Mouse (Mus musculus) naive thymus-derived CD4-positive, alpha-beta T cell, adult 5 months (primary cell): Measurements from ENCODE around the gene Gm20422. TPM values are rescaled to one million over a fixed set of nuclear protein-coding genes. Genes with fewer than 3 reads are reported as not detected.

Source experiments
- polyA plus RNA-seq: library from polyadenylated mRNA; unstranded; fragments of 100-300 nt; shearing (Covaris generic); gene quantifications from one replicate; pipeline ENCODE4 v1.2.1, GENCODE M21; 2017

Gene Gm20422
- polyA plus RNA-seq: 1.2 TPM

DNA sequence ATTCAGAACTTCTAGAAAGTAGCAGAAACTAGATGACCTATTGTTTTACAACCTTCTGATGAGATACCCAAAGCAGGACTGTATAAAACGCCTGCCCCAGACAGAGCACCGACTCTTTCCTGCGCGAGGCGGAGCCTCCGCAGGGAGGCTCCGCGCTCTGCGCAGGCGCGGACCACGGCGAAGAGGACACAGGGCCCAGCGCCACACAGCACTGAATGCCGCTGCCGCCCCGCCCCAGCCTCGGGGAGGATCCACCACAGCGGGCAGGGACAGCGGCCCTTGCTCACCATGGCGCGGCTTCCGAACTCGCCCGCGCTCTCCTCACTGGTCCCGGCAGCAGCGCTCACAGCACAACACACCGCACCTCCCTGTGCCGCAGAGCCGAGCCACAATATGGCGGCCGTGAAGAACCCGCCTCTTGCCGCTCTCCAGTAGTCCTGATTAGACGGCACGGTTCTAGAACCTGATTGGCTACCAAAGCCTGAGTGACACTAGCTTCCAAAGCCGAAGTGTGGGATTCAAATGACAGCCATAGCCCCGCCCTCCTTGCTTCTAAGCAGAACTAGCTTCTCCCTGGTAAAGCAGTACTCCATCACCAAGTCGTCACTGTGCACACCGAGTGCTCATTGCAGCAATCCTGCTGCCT lies at the start of gene Gm20422:
TSS of gene Gm20422 (minus strand) at position 384 of the 646 bp plus-strand sequence.

DNA sequence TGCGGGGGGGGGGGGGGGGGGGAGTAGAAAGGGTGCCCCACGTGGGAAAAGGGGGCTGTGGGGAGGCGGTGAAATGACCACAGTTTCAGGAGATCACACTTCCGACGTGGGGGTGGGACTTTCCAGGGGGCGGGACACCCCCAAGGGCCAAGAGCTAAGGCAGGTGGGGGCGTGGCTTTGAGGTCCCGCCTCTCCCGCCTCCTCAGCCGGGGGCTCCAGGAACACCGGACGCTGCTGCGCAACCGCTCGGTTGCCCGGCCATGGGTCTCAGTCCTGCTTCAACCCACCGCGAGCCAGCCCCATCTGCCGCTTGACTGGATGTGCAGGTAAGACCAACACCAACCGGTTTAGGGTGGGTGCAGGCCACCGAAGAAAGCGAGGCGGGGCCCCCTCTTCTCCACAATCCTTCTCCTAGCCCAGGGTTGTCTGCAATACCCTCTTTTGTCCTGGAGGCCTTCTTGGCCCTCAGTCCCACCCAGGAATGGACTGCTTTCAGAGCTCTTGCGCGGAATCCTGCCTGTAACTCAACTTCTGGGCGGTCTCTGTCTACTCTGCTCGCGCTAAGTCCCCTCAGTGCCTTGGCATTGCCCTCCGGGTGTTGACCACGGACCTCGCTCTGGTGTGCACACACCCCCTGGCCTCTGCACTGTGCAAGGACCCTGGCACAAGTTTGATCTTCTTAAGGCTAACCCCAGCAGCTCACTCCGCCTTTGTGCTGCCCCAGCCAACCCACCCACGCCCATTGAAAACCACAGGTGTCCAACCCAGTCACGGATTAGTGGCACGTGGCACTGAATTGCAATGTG lies 47.9 kb upstream of the Gm20422 start, which contains the start of gene Lpar2:
TSS of gene Lpar2 (plus strand) at position 44 of the 806 bp plus-strand sequence.

DNA sequence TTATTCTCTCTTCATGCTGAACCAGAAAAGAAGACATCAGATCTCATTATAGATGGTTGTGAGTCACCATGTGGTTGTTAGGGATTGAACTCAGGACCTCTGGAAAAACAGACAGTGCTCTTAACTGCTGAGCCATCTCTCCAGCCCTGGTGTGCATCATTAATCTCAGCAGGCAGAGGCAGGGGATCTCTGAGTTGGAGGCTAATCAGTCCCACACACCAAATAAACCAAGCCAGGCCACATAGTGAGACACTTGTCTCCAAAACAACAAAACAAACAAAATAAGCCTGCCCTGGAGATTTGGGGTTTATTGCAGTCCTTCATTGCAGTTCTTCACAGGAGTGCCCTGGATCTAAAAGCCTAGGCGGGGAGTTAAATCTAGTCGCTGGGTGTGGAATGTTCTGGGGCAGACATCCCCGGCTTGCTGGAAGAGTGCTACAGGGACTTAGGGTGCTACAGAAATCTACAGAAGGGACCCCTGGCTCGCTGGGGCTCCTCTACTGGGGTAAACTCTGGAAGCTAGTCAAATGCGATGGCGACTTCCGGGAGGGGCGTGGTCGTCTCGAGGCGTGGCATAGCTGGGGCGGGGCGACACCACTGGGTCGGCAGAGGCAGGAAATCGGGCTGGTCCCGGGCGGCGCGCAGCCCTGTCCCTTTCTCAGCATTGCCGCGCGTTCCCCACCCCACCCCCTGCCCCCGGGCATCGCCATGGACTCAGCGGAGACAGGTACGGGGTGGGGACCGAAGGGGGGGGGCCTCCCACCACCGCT lies 33.6 kb upstream of the Gm20422 start, which contains the start of gene Gmip:
TSS of gene Gmip (plus strand) at position 586 of the 770 bp plus-strand sequence.

DNA sequence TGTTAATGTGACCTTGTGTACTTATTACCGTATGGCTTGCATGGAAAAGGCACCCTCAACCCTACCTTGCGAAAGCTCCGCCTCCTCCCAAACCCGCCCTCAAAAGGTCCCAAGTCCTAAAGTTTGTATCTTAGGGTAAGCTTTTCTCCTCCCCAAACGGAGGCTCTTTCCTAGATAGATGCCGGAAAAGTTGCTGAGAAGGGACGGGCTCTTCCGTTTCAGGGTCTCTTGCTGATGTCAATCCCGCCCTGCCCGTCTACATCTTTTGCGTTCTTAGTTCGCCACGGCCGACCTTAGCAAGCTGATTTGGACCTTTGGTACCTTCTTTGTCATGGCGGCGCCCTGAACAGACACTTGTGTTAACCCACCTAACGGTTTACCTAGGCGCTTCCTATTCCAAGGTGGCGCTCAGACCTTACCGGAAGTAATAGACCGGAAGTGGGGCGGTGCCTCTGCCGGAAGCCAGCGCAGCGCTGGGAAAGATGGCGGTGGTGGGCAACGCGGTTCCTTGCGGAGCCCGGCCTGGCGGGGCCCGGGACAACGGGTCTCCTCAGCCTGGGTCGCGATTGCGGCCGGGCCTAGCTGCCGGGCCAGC lies 16.2 kb upstream of the Gm20422 start, which contains the start of the genes Atp13a1 and Zfp866:
TSS of gene Atp13a1 (plus strand) at position 391 of the 595 bp plus-strand sequence.
TSS of gene Zfp866 (minus strand) at position 406 of the 595 bp plus-strand sequence.

DNA sequence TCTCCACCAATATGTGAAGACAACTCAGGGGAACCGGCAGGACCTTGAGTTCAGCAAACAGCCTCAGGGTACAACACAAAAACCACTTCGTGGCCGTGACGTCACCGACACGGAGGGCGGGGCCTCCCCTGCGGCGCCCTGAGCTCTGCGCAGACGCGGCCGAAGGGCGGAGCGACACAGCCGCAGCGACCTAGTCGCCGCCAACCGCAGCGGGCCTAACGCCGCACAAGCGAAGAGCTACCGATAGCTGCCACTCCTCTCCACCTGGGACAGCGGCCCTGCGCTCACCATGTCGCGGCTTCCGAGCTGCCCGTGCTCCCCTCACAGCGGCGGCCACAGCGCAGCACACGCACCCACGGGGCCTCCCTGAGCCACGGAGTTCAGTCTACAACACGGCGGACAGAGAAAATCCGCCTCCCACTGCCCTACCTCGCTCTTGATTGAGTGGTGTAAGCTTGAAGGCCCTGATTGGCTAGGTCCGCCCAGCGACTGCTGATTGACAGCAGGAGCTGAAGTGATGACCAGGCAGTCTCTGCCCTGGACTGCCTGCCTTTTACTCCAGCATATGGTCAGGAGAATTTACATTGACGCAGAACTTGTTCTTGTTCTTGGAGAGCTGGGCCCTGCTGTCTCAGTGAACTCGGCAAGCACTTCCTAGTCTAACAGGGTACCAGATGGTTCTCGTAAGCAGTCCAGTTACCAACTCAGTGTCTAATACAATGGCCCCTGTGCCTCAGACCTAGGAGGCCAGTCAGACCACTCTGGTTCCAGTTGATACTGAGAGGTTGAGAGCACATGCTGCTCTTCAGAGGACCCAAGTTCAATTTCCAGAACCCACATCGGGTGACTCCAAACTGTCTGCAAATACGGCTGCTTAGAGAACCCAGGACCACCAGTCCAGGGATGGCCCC lies 24.9 kb downstream of the Gm20422 start, which contains the start of gene Zfp963:
TSS of gene Zfp963 (minus strand) at position 427 of the 911 bp plus-strand sequence.

DNA sequence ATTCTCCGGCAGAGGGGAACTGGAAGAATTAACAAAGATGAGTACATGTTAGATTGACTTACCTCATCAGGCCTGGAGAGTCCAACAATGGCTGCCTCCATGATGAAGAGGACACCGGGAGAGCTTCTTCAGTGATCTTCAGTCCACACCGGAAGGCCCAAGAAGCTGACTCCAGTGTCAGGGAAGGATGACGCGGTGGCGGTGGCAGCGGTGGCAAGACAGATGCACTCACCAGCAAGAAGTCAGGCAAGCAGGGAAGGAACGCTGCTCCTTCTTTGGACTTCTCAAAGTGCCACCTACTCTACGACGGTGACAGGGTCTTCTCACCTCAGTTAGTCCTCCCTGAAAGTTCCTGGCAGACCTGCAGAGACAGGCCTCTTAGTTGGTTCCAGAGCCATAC lies 64.1 kb downstream of the Gm20422 start, which contains the start of gene Zfp869:
TSS of gene Zfp869 (minus strand) at position 101 of the 400 bp plus-strand sequence.

Other genes with a start within 250 kb of the Gm20422 start
- 47.5 TPM for gene Zfp868, start 149.3 kb downstream of the Gm20422 start, polyA plus RNA-seq
- 0.16 TPM for gene Zfp964, start 120.4 kb downstream of the Gm20422 start, polyA plus RNA-seq
- 104 TPM for gene Zfp869, start 64.2 kb downstream of the Gm20422 start, polyA plus RNA-seq
- 7.9 TPM for gene Zfp963, start 24.9 kb downstream of the Gm20422 start, polyA plus RNA-seq
- 109 TPM for gene Atp13a1, start 16.3 kb upstream of the Gm20422 start, polyA plus RNA-seq
- gene Zfp866, start 16.3 kb upstream of the Gm20422 start, polyA plus RNA-seq: 30.1 TPM
- gene Gmip, start 33.8 kb upstream of the Gm20422 start, polyA plus RNA-seq: 168 TPM
- 0.06 TPM for gene Lpar2, start 47.5 kb upstream of the Gm20422 start, polyA plus RNA-seq
- 7.5 TPM for gene Pbx4, start 57.6 kb upstream of the Gm20422 start, polyA plus RNA-seq
- gene Cilp2, start 112.8 kb upstream of the Gm20422 start, polyA plus RNA-seq: not detected
- gene Tssk6, start 127.3 kb upstream of the Gm20422 start, polyA plus RNA-seq: 1.3 TPM
- 80.1 TPM for gene Ndufa13, start 127.7 kb upstream of the Gm20422 start, polyA plus RNA-seq
- 1.7 TPM for gene Yjefn3, start 127.8 kb upstream of the Gm20422 start, polyA plus RNA-seq
- gene Gatad2a, start 221.5 kb upstream of the Gm20422 start, polyA plus RNA-seq: 116 TPM